Mouse (Mus musculus) ES-E14 (cell line): Measurements from ENCODE around the gene Ralgps1.

Experiments used
- HCFC1 ChIP-seq: IDR thresholded peaks from 2 replicates; pipeline ENCODE4 v1.6.1; 2012; ENCODE audit warnings: low read length, inconsistent platforms, borderline replicate concordance; ENCODE audit not compliant: insufficient read depth
- MAFK ChIP-seq: IDR thresholded peaks from 2 replicates; pipeline ENCODE4 v1.6.1; 2014; ENCODE audit warnings: mild to moderate bottlenecking, low read depth, low read length, inconsistent platforms; ENCODE audit not compliant: insufficient read depth
- ZC3H11A ChIP-seq: IDR thresholded peaks from 2 replicates; pipeline ENCODE4 v1.6.1; 2012; ENCODE audit warnings: low read depth, mild to moderate bottlenecking, inconsistent platforms, low read length, borderline replicate concordance
- ZNF384 ChIP-seq: IDR thresholded peaks from 2 replicates; pipeline ENCODE4 v1.6.1; 2012; ENCODE audit warnings: low read depth, low read length, inconsistent platforms

- no peak for TF ChIP-seq ZC3H11A
- no peak for TF ChIP-seq HCFC1
- TF ChIP-seq MAFK: no peak
- TF ChIP-seq ZNF384: no peak
These were observed 182.2 kb downstream of the Ralgps1 start for GRCm38 (mm10) chr2:33188925-33189670.
